Mouse (Mus musculus): ENCODE measurements around the gene Sema6d. TPM values are rescaled to one million over a fixed set of nuclear protein-coding genes. Genes with fewer than 3 reads are reported as not detected.

Sema6d gene
- polyA plus RNA-seq, 1 experiment = not detected

DNA sequence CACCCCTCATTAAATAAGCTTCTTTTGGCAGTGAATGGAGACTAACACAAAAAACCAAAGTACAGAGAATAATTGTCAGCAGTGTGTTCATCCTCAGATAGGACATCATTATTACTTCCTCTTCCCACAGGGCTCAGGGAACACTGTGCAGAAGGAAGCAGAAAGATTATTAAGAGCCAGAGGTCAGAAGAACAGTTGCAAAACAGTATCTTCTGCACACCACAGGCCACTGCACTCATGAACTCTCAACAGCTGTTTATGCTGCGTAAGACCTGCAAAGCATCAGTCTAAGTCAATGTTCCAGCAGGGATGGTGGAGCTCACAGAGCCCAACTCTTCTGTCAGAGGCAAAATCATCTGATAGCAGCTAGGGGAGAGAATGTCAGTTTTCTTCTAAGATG lies 600.6 kb downstream of the Sema6d start:
- TF ChIP-seq GATA1 (IDR thresholded peaks at IDR 0.05; ENCODE audit: low read length) = no peak

DNA sequence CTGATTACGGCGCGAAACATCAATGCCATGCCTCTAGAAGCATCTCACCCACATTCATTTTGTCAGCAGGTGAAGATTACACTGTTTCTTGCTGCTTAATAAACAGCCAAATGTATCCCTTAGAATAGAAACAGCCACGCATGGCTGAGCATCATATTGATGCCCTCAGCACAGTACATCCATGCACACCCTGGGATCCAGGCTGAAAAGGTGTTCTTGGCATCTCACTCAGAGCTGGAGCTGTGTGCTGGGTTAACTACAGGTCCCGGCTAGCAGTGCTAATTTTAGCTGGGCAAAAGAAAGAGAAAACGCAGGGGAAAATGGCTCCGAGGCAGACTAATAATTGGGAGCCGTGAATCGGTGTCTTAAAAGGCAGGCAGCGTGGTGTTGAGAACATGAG lies 612.9 kb downstream of the Sema6d start:
- TF ChIP-seq GATA1 (IDR thresholded peaks at IDR 0.05; ENCODE audit: low read length) = no peak

DNA sequence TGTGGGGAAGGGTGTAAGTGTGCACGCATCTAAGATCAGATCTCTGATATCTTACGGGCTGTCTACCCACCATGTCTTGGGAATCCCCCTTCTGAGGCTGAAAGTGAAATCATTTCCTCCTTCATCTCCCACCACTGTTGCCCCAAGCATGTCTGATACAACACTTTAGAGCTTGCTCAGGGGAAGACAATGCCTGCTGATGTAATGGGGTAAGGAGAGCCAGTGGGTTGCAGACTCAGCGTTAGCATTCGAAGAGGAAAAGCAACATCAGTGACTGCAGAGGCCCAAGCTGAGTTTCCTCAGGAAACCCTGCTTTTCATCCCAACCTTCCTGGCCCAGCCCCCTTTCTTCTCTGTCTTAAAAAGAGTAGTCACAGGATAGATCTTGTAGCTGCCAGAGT lies 615.2 kb downstream of the Sema6d start:
- no peak for TF ChIP-seq GATA1 (IDR thresholded peaks at IDR 0.05; ENCODE audit: low read length)

DNA sequence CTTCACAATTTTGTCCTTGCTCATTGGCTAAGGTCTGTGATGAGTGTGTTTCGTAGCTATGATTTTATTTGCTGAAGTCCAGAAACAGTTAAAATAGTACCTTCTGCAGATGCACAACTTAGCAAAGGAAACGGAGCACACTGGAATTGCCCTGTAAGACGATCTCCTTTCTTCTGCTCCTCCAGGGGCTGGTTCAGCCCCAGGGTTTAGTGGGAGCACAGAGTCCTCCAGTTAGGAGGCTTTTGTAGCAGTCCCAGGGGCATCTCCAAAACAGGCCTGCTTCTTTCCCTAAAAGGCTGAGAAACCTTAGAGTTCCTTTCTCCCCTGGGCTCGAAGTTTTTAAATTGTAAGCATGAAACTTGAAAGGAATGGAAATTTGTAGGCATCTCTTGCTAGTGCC lies 616.0 kb downstream of the Sema6d start:
- no peak for TF ChIP-seq GATA1 (IDR thresholded peaks at IDR 0.05; ENCODE audit: low read length)

DNA sequence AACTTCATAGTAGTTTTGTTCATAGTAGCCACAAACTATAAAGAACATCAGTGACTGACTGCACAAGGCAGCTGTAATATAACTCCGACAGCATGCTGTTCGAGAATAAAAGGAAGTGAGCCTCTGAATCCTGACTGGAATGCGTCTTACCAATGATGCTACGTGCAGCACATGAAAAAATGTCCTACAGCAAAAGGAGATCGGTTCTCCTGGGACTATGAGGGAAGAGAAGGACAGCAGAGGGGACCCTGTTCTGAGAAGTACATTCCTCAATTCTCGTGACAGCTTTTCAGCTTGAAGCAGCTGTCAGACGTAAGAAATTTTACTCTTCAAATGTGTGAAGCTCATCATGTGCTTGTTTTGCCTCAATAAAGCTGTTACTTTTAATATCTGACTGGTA lies 617.1 kb downstream of the Sema6d start:
- TF ChIP-seq GATA1 (IDR thresholded peaks at IDR 0.05; ENCODE audit: low read length) = no peak

Measured in G1E-ER4 (cell line).